Mouse (Mus musculus) hindbrain, embryonic 10.5 days (tissue): ENCODE results near the gene Ppp1cb. TPM values are rescaled to one million over a fixed set of nuclear protein-coding genes. Genes with fewer than 3 reads are reported as not detected.

Source experiments
- DNase-seq: peaks from one replicate; pipeline ENCODE4 v3.0.0-alpha.2; 2017; ENCODE audit warnings: low spot score
- H3K27ac ChIP-seq: fragments of 300-500 bp; sonication (generic); 2 replicates; pipeline ENCODE4 v1.5.1; 2016; ENCODE audit warnings: mild to moderate bottlenecking, moderate library complexity
- H3K27me3 ChIP-seq: fragments of 300-500 bp; sonication (generic); 2 replicates; pipeline ENCODE4 v1.6.1; 2016; ENCODE audit warnings: mild to moderate bottlenecking; ENCODE audit not compliant: poor library complexity, insufficient read depth, severe bottlenecking
- H3K36me3 ChIP-seq: fragments of 300-500 bp; sonication (generic); 2 replicates; pipeline ENCODE4 v1.6.1; 2016; ENCODE audit warnings: mild to moderate bottlenecking, moderate library complexity
- H3K4me1 ChIP-seq: fragments of 300-500 bp; sonication (generic); replicated peaks from 2 replicates; pipeline ENCODE4 v1.6.1; 2016; ENCODE audit warnings: mild to moderate bottlenecking
- H3K4me3 ChIP-seq: fragments of 300-500 bp; sonication (generic); 2 replicates; pipeline ENCODE4 v1.5.1; 2016; ENCODE audit warnings: mild to moderate bottlenecking, moderate library complexity
- H3K9me3 ChIP-seq: fragments of 300-500 bp; sonication (generic); 2 replicates; pipeline ENCODE4 v1.6.1; 2016; ENCODE audit warnings: mild to moderate bottlenecking, moderate library complexity
- WGBS: fragments of 180-500 bp; shearing (Covaris S2); methylation state at CpG from one replicate; pipeline ENCODE4 v1.1.7; 2016; 5-methylcytosine and 5-hydroxymethylcytosine counted together
- polyA plus RNA-seq: library from polyadenylated mRNA; unstranded; fragments of >200 nt; fragmentation: Nextera tagmentation; extraction: Ambion mirVana; gene quantifications from 2 replicates; pipeline ENCODE4 v1.2.1, GENCODE M21; 2016

Ppp1cb gene
- 148 and 198 TPM in 2 replicates for polyA plus RNA-seq

DNA sequence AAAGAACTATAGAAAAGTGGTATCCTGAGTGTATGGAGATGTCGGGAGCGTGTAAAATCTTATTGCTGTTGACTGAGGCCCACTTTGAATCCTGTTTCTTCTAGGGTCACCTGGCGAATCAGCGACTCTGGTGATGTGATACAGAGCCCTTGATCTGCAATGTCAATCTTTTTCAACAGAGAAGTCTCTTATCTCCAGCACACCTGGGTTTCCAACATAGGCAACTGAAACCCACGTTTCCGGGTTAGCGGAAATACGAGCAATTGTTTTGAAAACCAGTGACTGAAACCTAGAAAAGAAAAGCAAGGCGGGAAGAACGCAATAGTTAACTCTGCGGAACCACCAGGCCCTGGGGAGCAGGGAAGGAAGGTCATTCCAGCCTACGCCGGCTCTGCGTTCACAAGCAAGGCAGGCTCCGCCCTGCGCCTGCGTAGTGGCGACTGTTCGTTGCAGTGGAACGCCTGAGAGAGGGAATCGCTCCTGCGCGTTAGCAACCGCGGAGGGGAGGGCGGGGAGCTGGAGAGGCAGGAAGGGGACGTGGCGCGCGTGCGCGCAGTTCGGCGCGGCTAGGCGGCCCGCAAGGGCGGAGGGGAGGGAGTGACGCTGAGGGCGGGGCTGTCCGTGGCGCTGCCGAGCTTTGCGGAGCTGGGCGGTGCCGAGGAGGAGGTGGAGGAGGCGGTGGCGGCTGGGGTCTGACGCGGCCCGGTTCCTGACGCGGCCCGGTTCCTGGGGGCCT is at the start of gene Ppp1cb:
TSS of gene Ppp1cb (plus strand) at position 436 of the 736 bp plus-strand sequence.
- DNase-seq, result peak; percentile 100

DNA sequence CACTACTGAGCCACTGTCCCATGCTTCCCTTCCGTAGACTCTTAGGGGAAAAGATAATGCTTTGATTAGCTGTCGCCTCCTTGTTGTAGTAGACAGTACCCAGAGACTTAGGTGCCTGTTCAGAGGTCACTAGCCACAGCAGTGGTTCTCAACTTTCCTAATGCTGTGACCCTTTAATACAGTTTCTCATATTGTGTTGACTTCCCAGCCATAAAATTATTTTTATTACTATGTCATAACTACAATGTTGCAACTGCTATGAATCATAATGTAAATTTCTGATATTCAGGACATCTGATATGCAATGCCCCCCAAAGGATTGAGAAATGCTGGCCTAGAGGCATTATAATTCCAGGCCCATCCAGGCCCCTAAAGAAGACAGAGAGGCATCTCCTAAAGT is 48.9 kb upstream of the Ppp1cb start:
- H3K36me3 ChIP-seq, result no peaks in the 10 kb centered on the region
- WGBS, result 85% methylated on average over 2 of the region's 2 CpGs
- no peaks in the 10 kb centered on the region for H3K27me3 ChIP-seq
- H3K4me1 ChIP-seq, result peaks cover 23% of the 10 kb centered on the region
- DNase-seq, result no peak
- H3K9me3 ChIP-seq, result no peaks in the 10 kb centered on the region
- no peak overlapping the region for H3K27ac ChIP-seq
- H3K4me3 ChIP-seq, result no peak overlapping the region

More for the DNA sequence above, at the start of gene Ppp1cb:
- peak within 1 kb of the TSS; percentile 100 for H3K27ac ChIP-seq
- H3K4me1 ChIP-seq, result peaks cover 11% of the 10 kb centered on the region; the same call in 1 of the 2 replicates
- no peaks in the 10 kb centered on the region for H3K9me3 ChIP-seq
- H3K4me3 ChIP-seq, result peak within 1 kb of the TSS; percentile 97
- WGBS, result 1% methylated on average over 54 of the region's 54 CpGs
- no peaks in the 10 kb centered on the region for H3K27me3 ChIP-seq
- H3K36me3 ChIP-seq, result no peaks in the 10 kb centered on the region; the same call in 1 of the 2 replicates

DNA sequence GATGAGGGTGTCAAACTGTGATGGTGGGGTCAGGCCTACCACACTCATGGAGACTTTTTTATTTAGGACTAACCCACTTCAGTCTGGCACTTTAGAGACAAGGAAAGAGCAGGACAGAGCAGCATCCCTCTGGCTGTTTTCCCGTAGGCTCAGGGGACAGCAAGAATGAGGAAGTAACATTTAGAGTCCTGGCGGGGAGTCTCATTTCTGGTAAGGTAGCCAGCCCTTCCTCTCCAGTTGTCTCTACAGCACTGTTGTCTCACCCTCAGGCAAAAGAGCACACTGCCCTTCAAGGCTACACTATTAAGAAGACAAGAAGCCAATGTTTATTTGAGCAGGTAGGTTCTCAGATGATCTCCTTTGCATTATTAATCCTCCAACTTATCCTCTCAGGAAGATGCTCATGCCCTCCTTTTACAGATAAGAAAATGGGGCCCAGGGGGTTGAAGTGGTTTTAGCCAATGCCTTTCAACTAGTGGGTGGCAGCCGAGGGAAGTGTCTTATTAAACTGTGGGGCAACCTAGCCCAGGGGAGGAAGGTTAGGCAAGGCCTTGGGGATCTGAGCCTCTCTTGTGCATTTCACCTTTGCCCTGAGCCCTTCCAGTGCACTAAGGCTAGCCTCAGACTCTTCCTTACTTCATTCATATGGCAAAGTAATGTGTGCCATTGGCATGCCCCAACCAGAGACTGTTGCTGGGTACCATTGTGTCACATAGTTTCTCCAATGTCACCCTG is 47.5 kb upstream of the Ppp1cb start:
- H3K9me3 ChIP-seq, result no peaks in the 10 kb centered on the region
- peaks cover 13% of the 10 kb centered on the region for H3K4me1 ChIP-seq
- 72% methylated on average over 3 of the region's 3 CpGs for WGBS
- no peaks in the 10 kb centered on the region for H3K27me3 ChIP-seq
- no peak overlapping the region for H3K4me3 ChIP-seq
- no peaks in the 10 kb centered on the region for H3K36me3 ChIP-seq
- no peak for DNase-seq
- no peak overlapping the region for H3K27ac ChIP-seq

DNA sequence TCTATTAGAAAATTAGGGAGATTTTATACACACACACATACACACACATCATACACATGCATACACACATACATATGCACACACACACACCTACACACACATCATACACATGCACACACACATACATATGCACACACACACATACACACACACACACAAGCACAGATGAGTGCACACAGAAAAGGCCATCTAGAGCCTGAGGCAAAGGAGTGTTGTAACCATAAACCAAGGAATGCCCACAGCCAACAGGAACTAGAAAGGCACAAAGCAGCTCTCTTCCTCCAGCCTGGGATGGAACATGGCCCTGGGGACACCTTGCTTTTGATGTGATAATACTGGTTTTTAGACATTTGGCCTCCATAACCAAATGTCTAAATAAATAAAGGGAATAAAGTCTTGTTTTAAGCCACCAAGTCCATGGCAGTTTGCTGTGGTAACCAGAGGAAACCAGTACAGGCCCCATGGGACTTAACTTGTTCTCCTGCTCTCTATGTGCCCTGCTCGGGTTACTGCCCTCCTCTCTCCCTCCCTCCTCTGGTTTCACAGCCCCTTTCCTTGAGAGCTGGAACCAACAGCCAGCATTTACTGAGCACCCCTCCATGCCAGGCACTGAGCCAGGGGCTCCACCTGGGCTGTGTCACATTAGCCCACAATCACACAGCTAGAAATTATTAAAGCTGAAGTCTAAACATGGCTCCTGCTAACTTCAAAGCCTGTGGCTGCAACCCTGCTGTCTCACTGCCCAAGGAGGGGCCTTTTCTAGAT is 46.3 kb upstream of the Ppp1cb start:
- Histone ChIP-seq H3K9me3 (no peaks in the 10 kb centered on the region), H3K4me1 (peaks cover 13% of the 10 kb centered on the region), H3K36me3 (no peaks in the 10 kb centered on the region), H3K27ac (peak overlapping the region; percentile 62; the same call in 1 of the 2 replicates), H3K27me3 (no peaks in the 10 kb centered on the region), H3K4me3 (no peak overlapping the region)
- peak; percentile 34 for DNase-seq
- 23% methylated on average over 1 of the region's 1 CpGs for WGBS

DNA sequence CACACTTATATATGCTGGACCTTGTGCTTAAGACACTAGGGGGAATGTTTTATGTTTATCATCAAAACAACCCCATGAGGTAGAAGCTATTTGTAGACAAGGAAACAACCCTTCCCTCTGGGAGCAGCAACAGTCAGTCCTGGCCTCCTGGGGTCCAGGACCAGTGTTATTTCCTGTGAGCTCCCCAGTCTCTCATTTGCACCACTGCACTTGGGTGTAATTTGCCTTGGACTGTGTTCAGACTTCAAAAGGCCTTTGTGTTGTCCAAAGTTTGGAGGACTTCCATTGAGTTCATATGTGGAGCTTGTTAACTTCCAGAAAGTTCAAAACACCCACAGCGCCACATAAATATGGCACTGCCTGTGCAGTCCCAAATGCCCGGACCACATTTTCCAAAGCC is 45.6 kb upstream of the Ppp1cb start:
- Histone ChIP-seq H3K36me3 (no peaks in the 10 kb centered on the region), H3K4me1 (peaks cover 13% of the 10 kb centered on the region), H3K9me3 (no peaks in the 10 kb centered on the region), H3K27ac (no peak overlapping the region; the same call in 1 of the 2 replicates), H3K27me3 (no peaks in the 10 kb centered on the region), H3K4me3 (no peak overlapping the region)
- DNase-seq, result no peak
- WGBS, result 76% methylated on average over 2 of the region's 2 CpGs

DNA sequence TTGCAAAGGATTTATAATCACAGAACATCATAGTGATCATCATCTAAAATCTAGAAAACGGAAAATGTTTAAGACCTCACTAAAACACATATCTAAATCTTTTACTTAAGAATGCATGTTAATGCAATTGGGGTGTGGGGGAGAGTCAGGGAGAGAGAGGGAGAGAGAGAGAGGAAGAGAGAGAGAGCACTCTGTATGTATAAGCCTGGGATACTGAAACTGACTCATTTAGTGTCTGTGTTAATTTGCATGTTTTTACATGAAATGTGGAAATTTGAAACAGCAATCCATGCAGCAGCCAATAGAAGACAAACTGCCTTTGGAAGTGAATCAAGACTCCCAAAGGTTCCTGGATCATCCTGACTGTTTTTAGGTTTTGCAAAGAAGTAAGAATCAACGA is 45.1 kb upstream of the Ppp1cb start:
- H3K36me3 ChIP-seq, result no peaks in the 10 kb centered on the region
- H3K4me1 ChIP-seq, result peaks cover 13% of the 10 kb centered on the region
- WGBS, result 72% methylated on average over 2 of the region's 2 CpGs
- no peaks in the 10 kb centered on the region for H3K9me3 ChIP-seq
- no peaks in the 10 kb centered on the region for H3K27me3 ChIP-seq
- DNase-seq, result no peak
- no peak overlapping the region for H3K4me3 ChIP-seq
- no peak overlapping the region for H3K27ac ChIP-seq

DNA sequence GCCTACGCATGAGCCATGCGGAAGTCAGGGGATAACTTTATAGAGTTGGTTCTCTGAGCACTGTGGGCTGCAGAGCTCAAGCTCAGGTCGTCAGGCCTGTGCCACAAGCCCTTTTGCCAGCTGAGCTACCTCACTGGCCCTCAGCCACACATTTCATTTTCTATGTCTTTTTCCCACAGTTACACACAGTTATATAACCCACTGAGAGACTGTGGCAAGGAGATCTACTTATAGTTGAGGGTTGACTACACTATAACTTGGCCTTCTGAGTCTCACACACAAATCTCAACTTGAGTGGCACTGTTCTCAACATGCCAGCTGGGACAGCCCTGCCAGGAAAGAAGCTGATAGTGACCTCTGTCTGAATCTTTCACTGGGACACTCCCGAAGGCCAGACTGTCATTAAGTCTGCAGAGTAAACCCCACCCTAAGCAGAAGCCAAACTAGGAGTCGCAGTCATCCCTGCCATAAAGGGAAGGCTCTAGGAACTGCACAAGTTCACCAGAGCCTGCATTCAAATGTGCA is 44.1 kb upstream of the Ppp1cb start:
- WGBS, result 84% methylated on average over 5 of the region's 5 CpGs
- no peak overlapping the region for H3K4me3 ChIP-seq
- DNase-seq, result no peak

DNA sequence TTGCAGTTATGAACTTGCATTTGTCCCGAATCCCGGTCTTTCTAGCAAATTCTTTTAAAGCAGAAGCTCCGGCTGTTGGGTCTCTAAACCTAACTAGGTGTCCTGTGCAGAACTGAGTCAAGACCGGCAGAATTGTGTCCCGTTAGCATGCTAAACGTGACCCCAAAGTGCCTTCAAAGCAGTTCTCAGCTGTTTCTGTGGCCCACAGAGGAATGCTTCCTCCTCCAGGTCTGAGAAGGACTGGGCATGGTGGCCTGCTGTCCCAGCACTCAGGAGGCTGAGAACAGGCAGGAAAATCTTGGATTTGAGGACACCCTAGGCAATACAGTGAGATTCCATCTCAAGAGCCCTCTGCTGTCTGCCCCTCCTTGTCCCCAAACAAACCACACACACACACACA is 43.1 kb upstream of the Ppp1cb start:
- Histone ChIP-seq H3K4me3 (no peak overlapping the region), H3K27me3 (no peaks in the 10 kb centered on the region), H3K9me3 (no peaks in the 10 kb centered on the region), H3K36me3 (no peaks in the 10 kb centered on the region), H3K4me1 (peaks cover 13% of the 10 kb centered on the region), H3K27ac (no peak overlapping the region)
- WGBS, result 86% methylated on average over 6 of the region's 6 CpGs
- no peak for DNase-seq

More for the DNA sequence above, 44.1 kb upstream of the Ppp1cb start:
- Histone ChIP-seq H3K27ac (no peak overlapping the region; the same call in 1 of the 2 replicates), H3K9me3 (no peaks in the 10 kb centered on the region), H3K27me3 (no peaks in the 10 kb centered on the region), H3K4me1 (peaks cover 13% of the 10 kb centered on the region), H3K36me3 (no peaks in the 10 kb centered on the region)

DNA sequence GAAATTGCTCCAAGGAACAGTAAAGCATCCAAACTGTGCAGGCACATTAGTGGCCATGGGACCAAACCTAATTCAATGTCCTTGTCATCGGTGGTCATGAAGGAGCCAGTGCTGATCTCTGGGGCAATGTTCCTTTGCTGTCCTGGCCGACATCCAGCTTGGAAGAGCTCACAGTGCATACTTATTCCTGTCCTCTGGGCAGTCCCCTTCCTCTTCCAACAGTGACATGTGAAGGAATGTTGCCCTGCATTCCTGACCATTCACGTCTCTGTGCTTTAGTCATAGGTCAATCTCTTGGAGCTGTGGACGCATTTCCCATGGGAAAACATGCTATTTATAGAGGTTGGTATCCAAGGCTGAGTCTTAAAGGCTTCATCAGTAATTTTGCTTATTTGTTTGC is 41.8 kb upstream of the Ppp1cb start:
- no peak overlapping the region for H3K27ac ChIP-seq
- no peaks in the 10 kb centered on the region for H3K9me3 ChIP-seq
- no peak overlapping the region for H3K4me3 ChIP-seq
- no peaks in the 10 kb centered on the region for H3K27me3 ChIP-seq
- WGBS, result 52% methylated on average over 4 of the region's 4 CpGs
- H3K4me1 ChIP-seq, result peaks cover 19% of the 10 kb centered on the region
- no peak for DNase-seq
- no peaks in the 10 kb centered on the region for H3K36me3 ChIP-seq

DNA sequence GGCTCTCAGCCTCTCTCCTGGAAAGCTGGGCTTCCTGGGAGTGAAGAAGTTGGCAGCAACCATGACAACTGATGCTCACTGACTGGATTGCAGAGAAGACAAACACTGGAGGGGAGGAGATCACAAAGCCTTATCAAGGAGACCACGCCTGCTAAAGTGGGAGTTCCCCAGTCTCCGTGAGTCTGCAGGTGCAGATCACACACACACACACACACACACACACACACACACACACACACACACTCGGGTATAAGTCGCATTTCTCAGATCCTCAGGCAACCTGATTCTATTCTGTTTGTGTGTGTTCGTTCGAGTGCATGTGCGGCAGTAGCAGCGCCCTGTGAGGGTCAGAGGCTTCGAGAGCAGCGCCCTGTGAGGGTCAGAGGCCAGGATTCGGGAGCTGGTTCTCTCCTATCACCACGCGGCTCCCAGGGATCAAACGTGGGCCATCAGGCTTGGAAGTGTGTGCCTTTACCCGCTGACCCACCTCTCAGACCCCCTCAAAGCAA is 36.5 kb upstream of the Ppp1cb start:
- Histone ChIP-seq H3K27me3 (no peaks in the 10 kb centered on the region; the same call in 1 of the 2 replicates), H3K27ac (peak overlapping the region; percentile 20; the same call in 1 of the 2 replicates), H3K9me3 (no peaks in the 10 kb centered on the region), H3K4me3 (peak overlapping the region; percentile 18; the same call in 1 of the 2 replicates), H3K36me3 (no peaks in the 10 kb centered on the region), H3K4me1 (peaks cover 34% of the 10 kb centered on the region)
- peak; percentile 47 for DNase-seq
- WGBS, result 18% methylated on average over 15 of the region's 15 CpGs

DNA sequence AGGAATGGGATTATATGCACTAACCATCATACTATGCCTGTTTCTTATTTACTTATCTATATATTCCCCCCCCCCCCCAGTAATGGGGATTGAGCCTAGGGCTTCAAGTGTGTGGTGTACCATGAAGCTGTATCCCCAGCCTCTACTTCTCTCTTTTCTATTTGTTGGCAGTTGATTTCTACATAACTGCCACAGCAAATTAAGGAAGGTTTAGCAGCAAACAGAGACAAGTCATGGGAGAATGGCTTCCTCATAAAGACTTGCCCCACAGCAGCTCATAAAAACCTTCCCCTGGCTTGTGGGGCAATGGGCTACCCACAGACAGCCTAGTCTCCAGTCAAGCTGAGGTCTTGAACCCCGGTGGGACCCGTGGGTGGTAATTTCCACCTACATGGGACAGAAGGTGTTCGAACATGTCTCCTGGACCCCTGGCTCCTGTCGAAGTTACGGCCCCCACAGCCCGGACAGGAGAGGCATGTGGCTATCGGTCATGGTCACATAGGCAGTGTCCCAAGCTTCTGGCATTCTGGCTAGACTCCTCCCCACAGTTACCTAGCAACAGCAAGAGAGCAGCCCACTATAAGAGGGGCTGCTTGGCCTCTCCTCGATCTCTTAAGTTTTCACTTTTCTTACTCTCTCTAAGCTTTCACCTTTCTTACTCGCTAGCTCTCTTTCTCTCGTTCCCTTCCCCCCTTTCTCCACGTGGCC is 35.1 kb upstream of the Ppp1cb start:
- DNase-seq, result no peak
- H3K27me3 ChIP-seq, result no peaks in the 10 kb centered on the region; the same call in 1 of the 2 replicates
- H3K36me3 ChIP-seq, result no peaks in the 10 kb centered on the region
- 65% methylated on average over 11 of the region's 11 CpGs for WGBS
- no peaks in the 10 kb centered on the region for H3K9me3 ChIP-seq
- no peak overlapping the region for H3K4me3 ChIP-seq
- H3K4me1 ChIP-seq, result peaks cover 34% of the 10 kb centered on the region
- H3K27ac ChIP-seq, result peak overlapping the region; percentile 23

DNA sequence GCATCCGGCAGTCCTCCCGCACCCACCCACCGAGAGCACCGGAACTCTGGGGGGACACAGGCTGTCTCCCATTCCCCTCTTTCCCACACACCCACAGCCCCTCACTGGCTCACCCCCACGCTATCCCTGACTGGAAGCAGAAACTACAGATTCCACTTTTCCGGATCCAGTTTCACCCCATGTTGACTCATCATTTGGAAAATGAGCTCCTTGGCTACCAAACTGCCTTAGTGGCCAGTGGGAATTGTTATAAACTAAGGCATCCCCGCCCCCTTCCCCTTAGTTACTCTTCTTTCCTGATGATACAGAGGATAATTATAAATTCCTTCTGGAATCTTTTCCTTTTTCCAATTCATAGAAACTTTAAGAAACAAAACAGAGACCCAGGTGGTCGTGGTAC is 34.2 kb upstream of the Ppp1cb start:
- no peaks in the 10 kb centered on the region for H3K9me3 ChIP-seq
- WGBS, result 87% methylated on average over 8 of the region's 8 CpGs
- peak overlapping the region; percentile 23; the same call in 1 of the 2 replicates for H3K27ac ChIP-seq
- no peaks in the 10 kb centered on the region; the same call in 1 of the 2 replicates for H3K27me3 ChIP-seq
- no peak overlapping the region for H3K4me3 ChIP-seq
- DNase-seq, result no peak
- H3K36me3 ChIP-seq, result no peaks in the 10 kb centered on the region
- H3K4me1 ChIP-seq, result peaks cover 34% of the 10 kb centered on the region
